Mouse (Mus musculus): ENCODE data around the gene Hirip3.

GRCm38 (mm10) chr7:126867534-126867933 is 5.8 kb downstream of the Hirip3 start:
- TF ChIP-seq TAL1 (conservative IDR thresholded peaks at IDR 0.05; ENCODE audit: low read depth, low read length) (no peak), CTCF (IDR thresholded peaks at IDR 0.05; ENCODE audit: low read depth, low read length) (no peak)
